Mouse (Mus musculus): Measurements from ENCODE around the gene Atp6ap1l.
A peak's percentile ranks its signal among the peaks of the same experiment; 100 is the strongest.

Gene Atp6ap1l

DNA sequence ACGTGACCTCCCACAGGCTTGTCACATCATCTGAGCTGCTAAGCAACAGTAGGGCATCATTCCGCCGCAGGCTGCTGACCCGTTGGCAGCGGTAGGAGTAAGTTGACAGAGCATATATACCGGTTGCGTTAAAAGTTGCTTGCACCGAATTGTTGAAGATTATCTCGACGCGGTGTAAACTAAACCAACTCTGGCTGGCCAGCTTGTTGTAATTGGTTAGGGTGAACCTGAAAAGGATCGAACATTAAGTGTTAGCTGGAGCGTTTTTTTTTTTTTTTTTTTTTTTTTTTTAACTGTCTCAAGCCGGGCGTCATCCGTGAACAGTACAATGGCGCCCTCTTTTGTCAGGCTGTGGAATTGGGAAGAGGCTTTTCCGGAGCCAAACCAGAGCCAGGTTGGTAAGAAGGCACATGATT is 18.6 kb downstream of the Atp6ap1l start:
- DNase-seq (ENCODE audit: low read depth, low spot score): peak; percentile 42

DNA sequence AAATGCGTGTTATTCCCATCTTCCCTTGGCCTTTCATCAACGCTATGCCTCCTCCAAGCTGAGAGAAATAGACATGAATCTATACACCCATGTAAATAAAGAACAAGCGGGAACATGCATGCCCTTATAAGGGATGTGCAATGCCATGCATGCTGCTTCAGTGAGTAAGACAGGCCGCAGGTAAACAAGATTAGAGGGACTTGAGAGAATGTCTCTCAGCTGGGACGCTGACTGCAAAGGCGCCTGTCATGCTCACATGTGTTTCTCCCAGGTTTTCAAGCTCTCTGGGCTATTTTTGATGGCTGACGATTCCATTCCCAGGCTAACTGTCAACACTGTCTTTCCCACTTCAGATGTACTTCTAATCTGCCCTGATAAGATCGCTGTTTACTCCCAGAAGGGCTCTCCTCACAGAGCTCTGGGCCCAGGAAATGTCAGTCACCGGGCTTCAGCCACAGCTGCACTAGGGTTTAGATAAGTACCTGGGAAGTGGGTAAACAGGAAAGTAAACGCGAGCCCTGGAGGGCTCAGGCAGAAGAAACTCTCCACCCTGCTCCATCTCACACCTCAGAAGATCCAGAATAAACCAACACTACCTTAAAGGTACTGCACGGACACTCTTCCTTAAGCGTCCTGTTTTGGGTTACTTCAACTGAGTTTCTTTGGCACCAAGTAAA is 19.2 kb downstream of the Atp6ap1l start:
- no peak for DNase-seq (ENCODE audit: low read depth, low spot score)

DNA sequence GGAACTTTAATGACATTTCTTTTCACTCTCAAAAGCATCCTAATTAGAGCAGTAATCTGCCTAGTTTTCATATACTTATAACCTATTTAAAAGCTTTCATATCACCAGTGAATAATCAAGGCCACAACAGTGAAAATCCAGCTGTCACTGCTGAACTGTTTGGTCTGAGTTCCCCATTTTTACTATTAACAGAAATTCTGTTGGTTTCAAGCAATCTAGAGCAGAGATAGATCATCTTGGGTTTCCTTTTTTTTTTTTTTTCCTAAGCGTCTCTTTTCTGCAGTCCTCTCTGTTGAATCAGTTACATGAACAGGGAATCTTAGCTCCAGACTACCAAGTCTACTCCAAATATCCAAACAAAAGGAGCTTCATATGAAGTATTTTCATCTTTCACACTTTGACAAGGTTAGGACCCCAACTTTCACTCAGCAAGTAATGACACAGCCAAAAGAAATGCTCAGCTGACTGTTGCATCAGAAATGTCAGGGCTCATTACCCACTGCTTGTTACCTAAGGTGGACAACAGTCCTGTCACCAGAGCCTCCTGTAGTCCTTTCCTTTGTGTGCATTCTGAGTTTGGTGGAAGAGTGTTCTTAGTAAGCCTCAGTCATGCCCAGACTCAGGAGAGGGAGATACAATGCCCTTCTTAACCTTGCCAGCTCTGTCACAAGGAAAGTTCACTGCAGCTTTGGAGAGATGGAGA is 23.3 kb downstream of the Atp6ap1l start:
- no peak for DNase-seq (ENCODE audit: low read depth, low spot score)

DNA sequence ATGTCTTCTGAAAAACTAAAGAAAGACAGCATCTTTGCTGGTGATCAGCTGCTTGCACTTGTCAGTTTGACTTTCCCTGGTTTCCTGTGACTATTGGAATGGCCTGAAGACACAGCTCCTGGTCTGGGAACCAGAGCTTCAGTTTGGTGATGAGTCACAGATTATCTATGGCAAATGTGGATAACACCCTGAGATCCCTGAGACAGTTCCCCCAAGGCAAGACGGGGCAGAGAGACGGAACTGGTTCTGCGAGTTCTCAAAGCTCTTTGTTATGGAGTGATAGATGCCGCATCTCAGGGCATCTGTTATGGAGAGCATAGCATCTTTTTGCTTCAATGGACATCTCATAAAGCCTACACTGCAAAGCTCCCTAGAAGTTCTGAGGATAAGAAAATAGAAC is 33.6 kb downstream of the Atp6ap1l start:
- DNase-seq (ENCODE audit: low read depth, low spot score): no peak

DNA sequence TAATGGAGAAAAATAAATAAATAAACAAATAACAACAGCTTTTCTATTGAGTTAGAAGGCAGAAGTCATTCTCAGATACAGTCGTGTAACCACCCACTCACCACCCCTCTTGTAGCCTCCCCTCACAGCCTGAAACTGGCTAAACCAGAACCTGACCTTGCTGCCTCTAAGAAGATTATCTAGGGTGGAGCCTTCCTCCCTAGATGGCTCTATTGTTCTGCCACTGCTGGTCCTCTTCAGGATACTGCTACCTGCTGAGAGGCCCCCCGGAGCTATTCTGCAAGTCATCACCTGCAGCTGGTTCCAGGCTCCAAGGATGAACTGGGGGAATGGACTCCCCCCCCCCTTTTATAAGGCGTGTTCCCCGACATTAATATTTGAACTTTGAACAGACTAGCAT is 36.0 kb downstream of the Atp6ap1l start:
- no peak for DNase-seq (ENCODE audit: low read depth, low spot score)

DNA sequence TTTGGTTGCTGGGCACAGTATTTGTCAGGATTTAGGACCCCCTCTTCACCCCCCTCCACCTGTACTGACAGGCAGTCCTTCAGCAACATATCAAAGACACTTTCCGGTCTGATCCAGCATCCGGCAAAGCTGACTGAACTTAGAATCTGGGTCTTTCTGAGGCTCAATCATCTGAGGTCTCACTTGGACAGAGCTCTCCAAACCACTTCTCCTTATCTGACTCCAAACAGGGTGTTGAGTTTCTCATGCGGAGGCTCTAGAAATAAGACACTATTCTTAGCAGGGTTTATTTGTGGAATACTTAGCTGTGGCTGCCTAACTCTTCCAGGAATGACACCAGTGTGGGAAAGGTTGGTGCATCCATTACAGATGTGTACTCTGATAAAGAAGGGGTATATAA is 43.0 kb downstream of the Atp6ap1l start:
- no peak for DNase-seq (ENCODE audit: low read depth, low spot score)

DNA sequence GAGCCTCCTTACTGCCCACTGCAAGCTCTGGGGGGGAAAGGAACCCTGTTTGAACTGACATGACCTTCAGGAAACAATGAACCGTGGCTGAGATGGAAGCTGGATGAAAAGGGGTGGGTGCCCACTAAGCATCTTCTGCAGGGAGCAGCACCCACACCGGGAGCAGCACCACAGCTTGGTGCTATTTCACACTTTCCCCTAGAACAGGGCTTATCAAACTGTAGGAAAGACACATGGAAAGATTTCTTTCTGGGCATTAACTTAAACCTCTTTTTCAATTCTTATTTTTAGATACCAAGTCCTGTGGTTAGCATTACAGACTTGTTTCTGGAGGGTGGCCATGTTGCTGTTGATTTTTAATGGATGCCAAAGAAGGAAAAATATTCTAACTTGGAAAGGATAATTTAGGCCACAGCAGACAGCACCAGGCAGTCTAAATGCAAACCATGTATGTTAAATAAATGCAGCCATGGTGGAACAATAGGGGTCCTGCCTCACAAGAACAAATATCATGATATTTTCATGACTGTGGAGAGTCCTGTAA is 44.2 kb downstream of the Atp6ap1l start:
- DNase-seq (ENCODE audit: low read depth, low spot score): no peak

DNA sequence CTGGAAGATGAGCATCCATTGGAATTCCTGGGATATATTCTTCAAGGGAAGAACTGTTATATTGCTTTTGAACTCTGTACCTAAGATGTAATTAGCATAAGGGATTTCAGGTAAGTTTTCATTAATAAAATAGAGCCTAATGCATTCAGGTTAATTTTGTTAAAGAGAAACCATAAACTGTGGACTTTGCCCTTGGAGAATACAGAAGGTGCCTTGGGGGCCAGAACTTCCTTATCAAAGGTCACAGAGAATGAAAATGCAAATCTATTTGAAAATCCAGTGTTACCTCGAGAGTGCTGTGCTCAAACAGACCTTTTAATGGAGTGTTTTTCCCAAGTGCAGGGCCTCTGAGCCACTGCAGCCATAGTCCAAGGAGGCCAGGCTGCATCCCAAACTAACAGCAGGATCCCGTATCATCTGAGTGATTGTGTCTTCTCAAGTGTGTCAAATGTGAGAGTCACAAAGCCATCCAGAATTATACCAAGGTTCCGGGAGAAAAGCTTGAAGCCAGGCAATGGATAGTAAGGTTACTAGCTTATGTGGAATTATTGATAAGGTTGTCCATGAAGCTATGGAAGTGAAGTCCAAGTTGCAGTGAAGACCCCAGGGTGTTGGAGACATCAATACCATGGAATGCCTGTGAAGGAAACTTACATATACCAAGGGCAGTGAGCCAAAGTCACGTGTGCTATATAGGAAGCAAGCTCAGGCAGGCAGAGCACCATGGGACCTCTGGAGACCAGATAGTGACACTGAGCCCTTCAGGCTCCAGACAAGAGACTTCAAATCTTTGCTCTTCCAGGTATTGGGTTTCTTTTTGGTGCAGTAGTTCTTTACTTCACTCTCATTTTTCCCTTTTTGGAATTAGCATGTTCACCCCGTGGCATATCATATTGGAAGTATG is 52.2 kb downstream of the Atp6ap1l start:
- DNase-seq (ENCODE audit: low read depth, low spot score): no peak

DNA sequence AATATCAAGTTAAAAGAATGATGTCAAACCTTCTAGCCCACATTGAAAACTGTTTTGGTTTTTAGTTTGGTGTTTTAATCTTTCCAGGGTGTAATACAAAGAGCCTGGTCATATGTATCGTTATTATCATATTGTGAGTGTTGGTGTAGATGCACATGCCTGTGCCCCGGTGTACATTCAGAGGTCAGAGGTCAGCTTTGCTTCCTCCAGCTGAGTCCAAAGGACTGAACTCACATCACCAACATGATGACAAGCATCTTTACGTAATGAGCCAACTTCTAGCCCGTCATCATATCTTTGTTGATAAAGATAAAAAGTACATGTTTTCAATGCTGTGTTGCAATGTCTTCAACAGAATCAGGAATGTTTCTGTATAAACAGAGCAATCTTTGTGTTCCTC is 53.4 kb downstream of the Atp6ap1l start:
- DNase-seq (ENCODE audit: low read depth, low spot score): no peak

DNA sequence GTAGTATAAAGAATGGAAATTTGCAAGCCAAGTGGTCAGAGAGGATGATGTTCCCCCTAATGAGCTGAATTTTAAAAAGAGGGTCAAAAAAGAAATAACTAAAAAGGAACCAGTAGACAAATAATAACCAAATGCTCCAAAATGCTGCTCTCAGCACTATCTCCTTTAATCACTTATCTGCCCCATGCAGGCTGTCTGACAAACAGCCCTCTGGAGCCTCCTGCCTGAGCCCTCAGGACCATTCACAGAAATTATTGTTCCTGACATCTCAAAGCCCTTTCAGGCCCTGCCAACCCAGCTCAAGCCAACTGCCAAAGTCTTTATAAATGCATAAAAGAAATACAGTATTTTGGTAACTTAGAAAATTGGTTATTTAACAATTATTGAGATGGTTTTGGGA is 61.0 kb downstream of the Atp6ap1l start:
- no peak for DNase-seq (ENCODE audit: low read depth, low spot score)

DNA sequence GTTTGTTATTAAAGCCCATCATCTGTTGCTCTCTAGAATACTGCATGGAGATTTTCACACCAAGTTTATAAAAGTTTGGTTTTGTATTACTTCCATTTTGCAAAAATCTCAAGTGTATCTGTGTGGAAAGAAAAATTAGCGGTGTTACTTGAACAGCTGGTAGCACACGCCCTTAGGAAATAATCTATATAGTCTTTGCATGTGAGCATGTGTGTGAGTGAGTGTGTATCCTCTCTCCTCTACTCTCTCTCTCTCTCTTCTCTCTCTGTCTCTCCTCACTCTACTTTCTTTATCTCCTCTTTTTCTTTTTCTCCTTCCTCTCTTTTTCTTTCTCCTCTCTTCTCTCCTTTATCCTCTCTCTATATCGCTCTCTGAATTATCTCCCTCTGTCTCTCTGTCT is 61.7 kb downstream of the Atp6ap1l start:
- no peak for DNase-seq (ENCODE audit: low read depth, low spot score)

DNA sequence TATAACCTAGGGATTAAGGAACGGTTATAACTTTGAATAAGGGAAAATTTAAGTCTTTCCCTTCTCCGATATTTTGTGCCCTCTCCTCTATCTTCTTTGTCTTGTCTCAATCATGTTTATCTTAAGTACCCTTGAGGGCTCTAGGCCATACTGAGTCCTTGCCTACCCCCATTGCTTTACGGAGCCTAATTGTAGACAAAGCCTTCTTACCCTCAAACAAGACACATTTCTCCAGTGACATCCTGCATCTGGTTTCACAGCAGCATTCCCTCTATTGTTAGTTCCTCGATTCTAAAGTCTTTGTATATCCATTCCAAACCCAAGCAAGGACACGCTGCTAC is 64.0 kb downstream of the Atp6ap1l start:
- DNase-seq (ENCODE audit: low read depth, low spot score): no peak

DNA sequence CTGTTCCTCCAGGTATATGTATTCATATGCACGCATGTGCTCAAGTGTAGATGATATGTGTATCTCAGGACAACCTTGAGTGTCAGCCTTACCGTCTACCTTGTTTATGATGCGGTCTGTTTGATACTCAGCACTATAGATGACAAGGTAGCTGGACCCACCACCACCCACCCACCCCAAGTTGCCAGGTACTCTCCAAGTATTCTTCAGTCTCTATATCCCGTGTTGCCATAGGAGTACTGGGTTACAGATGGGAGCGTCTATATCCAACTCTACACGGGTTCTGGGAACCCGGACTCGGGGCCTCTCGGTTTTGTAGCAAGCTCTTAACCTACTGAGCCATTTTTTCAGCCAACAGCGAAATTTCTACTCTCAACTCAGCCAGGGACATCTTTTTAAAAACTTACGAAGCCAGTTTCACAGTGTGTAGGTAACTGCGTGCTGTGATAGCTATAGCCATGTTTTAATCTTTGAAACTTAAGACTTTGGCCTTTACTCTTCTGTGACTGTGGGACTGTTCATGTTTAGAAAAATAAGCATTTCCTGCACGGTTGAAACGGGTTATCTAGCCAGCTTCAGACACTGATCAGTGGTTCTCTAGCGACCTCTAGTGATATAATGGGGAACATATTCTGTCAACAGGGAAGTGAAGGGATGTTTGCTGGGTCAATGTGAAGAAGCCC is 64.5 kb downstream of the Atp6ap1l start:
- peak; percentile 71 for DNase-seq (ENCODE audit: low read depth, low spot score)

DNA sequence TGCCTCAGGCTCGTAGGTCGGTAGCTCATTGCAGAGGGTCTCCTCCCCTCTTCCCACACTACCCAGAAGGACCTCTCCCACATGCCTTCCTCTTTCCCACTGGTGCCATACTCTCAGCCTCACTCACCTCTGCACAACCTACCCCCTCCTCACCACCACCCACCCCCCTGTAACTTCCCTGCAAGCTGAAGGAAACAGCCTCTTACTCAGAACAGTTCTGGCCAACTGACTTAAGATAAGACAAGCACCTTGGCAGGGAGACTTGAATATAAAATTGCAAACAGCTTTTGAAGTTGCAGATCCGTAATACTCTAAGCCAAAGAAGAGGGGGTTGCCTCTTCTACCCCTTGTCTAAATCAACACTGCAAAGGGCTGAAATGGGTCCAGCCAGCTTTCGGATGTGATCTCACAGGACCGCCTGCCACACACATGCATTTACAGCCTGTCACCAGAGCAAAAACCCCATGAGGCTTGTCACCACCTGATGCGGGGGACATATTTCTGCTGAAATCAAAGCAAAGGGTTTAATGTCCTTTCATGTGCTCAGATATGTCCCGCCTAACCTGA is 71.4 kb downstream of the Atp6ap1l start:
- no peak for DNase-seq (ENCODE audit: low read depth, low spot score)
